ENCODE assay signal across 11 mouse cellular contexts in genomic region chr7:65373336-65373735, GRCm38 (mm10).
DNase-seq lines count a peak whose midpoint lies in the region; ATAC-seq and TF ChIP-seq lines count a peak whose summit lies in the region.
"Had no signal": no experiment of that assay in that cellular context is flagged by ENCODE, and none has a peak within 500 bp of the region (broad histone marks: within the 10 kb centered on the region; RNA-seq: fewer than 3 reads in every experiment).

No protein-coding gene starts in this region.

- no peaks in the 10 kb centered on the region for H3K79me2 ChIP-seq in MEL (ENCODE audit: control insufficient read depth, insufficient read depth, low read length, poor library complexity)

- no peak overlapping the region for H3K9ac ChIP-seq in kidney, embryonic 16.5 days (replicated peaks; ENCODE audit: low read length)
- no peak overlapping the region for H3K9ac ChIP-seq in MEL (ENCODE audit: control insufficient read depth, low read depth, low read length, poor library complexity, severe bottlenecking)
- H3K9ac ChIP-seq: hindbrain, embryonic 15.5 days had no signal

- no peak for DNase-seq in kidney, adult 18-20 months
- DNase-seq in MEL (ENCODE audit: low read depth, low spot score): peak; percentile 43
- DNase-seq in natural killer cell, adult 2 months (ENCODE audit: low spot score in 2 of 2): peak; percentile 63 to 65
- DNase-seq in right cerebral cortex, postnatal 4 days: no peak
- no peak for DNase-seq in cerebellum, adult 9-11 months
- DNase-seq in adrenal gland, postnatal 14 days: no peak
- DNase-seq: midbrain, embryonic 14.5 days had no signal

- no peaks in the 10 kb centered on the region for H3K36me3 ChIP-seq in kidney, embryonic 16.5 days (ENCODE audit: insufficient read depth, low read length)
- H3K36me3 ChIP-seq in MEL (ENCODE audit: control insufficient read depth in 1 of 2, insufficient read depth in 2 of 2, low read length in 2 of 2): 0 out of 4 replicates have a peak, but pooled peaks cover 0 to 2% of the 10 kb centered on the region in 2 experiments
- H3K36me3 ChIP-seq: hindbrain, embryonic 15.5 days; limb, embryonic 10.5 days had no signal

- peaks cover 16% of the 10 kb centered on the region for H3K4me1 ChIP-seq in kidney, embryonic 16.5 days (ENCODE audit: insufficient read depth, low read length)
- no peaks in the 10 kb centered on the region for H3K4me1 ChIP-seq in MEL (ENCODE audit: control insufficient read depth in 1 of 2, insufficient read depth in 2 of 2, low read length in 2 of 2)

- H3K27ac ChIP-seq in kidney, embryonic 16.5 days (ENCODE audit: low read length): peak overlapping the region; percentile 53; the same call in 1 of the 2 replicates
- no peak overlapping the region for H3K27ac ChIP-seq in MEL (ENCODE audit: control insufficient read depth, low read depth, low read length)
- H3K27ac ChIP-seq: hindbrain, embryonic 15.5 days; limb, embryonic 10.5 days had no signal

- TF ChIP-seq EP300 in MEL (IDR thresholded peaks at IDR 0.05; ENCODE audit: low read depth in 1 of 2, low read length in 2 of 2): no peak; a peak in 1 of 4 replicates

- no peak for TF ChIP-seq CTCF in MEL (IDR thresholded peaks at IDR 0.05 in 2 of 3, conservative IDR thresholded peaks at IDR 0.05 in 1 of 3; ENCODE audit: control insufficient read depth in 1 of 3, insufficient read depth in 1 of 3, low read depth in 2 of 3, low read length in 3 of 3, poor library complexity in 1 of 3, severe bottlenecking in 1 of 3)

- no peak for TF ChIP-seq RAD21 in MEL (IDR thresholded peaks at IDR 0.05; ENCODE audit: low read depth, low read length)

- no peaks in the 10 kb centered on the region for H3K9me3 ChIP-seq in kidney, embryonic 16.5 days (ENCODE audit: low read length)
- H3K9me3 ChIP-seq in MEL (replicated peaks; ENCODE audit: insufficient read depth, low read length): no peaks in the 10 kb centered on the region
- H3K9me3 ChIP-seq: hindbrain, embryonic 15.5 days; limb, embryonic 10.5 days had no signal

- peak overlapping the region; percentile 15; the same call in 1 of the 2 replicates for H3K4me2 ChIP-seq in kidney, embryonic 16.5 days (replicated peaks; ENCODE audit: low read depth, low read length)
- H3K4me2 ChIP-seq: hindbrain, embryonic 15.5 days had no signal

- ATAC-seq in kidney, embryonic 16.5 days (ENCODE audit: low FRiP score, low TSS enrichment): no peak
- peak; percentile 80 to 86 for ATAC-seq in hematopoietic stem cell, adult 5-6 weeks (replicated peaks in 1 of 2; ENCODE audit: insufficient read depth in 1 of 2, low FRiP score in 2 of 2, low TSS enrichment in 1 of 2, low read depth in 1 of 2, poor library complexity in 2 of 2, severe bottlenecking in 2 of 2)

- no peak for TF ChIP-seq POLR2A in MEL (IDR thresholded peaks at IDR 0.05; ENCODE audit: control insufficient read depth in 1 of 2, insufficient read depth in 1 of 2, low read depth in 1 of 2, low read length in 2 of 2, poor library complexity in 1 of 2)

- no peaks in the 10 kb centered on the region for H3K27me3 ChIP-seq in kidney, embryonic 16.5 days (ENCODE audit: insufficient read depth, low read length)
- H3K27me3 ChIP-seq in MEL (ENCODE audit: control insufficient read depth in 1 of 2, insufficient read depth in 2 of 2, low read length in 2 of 2): no peaks in the 10 kb centered on the region
- H3K27me3 ChIP-seq: hindbrain, embryonic 15.5 days had no signal

- 66% methylated on average over 8 of the region's 8 CpGs for WGBS in kidney, embryonic 16.5 days

- H3K4me3 ChIP-seq in kidney, embryonic 16.5 days (ENCODE audit: low read length): no peak overlapping the region
- H3K4me3 ChIP-seq in MEL (ENCODE audit: control insufficient read depth in 1 of 2, insufficient read depth in 1 of 2, low read depth in 2 of 2, low read length in 2 of 2): peak overlapping the region; percentile 12 to 28; a peak in 3 of 4 replicates
- H3K4me3 ChIP-seq: hindbrain, embryonic 15.5 days; limb, embryonic 10.5 days had no signal

TF ChIP-seq in MEL, 35 proteins besides CTCF, POLR2A, EP300 and RAD21:
- TF ChIP-seq KAT2A (conservative IDR thresholded peaks at IDR 0.05; ENCODE audit: low read depth, low read length) (no peak), ZNF384 (IDR thresholded peaks at IDR 0.05; ENCODE audit: low read depth, low read length) (no peak), NRF1 (IDR thresholded peaks at IDR 0.05; ENCODE audit: insufficient read depth, low read depth, low read length, poor library complexity, severe bottlenecking) (no peak), RCOR1 (IDR thresholded peaks at IDR 0.05; ENCODE audit: low read depth, low read length) (peak; percentile 64; the same call in 1 of the 2 replicates), UBTF (IDR thresholded peaks at IDR 0.05; ENCODE audit: borderline replicate concordance, insufficient read depth, low read depth, low read length) (no peak), CHD1 (IDR thresholded peaks at IDR 0.05; ENCODE audit: low read depth, low read length) (no peak), ZC3H11A (IDR thresholded peaks at IDR 0.05; ENCODE audit: low read depth, low read length) (no peak), NELFE (IDR thresholded peaks at IDR 0.05; ENCODE audit: low read depth, low read length) (no peak)

Comparison
In these comparisons a context has a peak if more than half of its experiments do, and no peak if none do; other contexts are left out.
1. DNase-seq: peak in MEL (single experiment) and natural killer cell, adult 2 months (2 of 2); none in kidney, adult 18-20 months (single experiment), right cerebral cortex, postnatal 4 days (single experiment), cerebellum, adult 9-11 months (single experiment) and adrenal gland, postnatal 14 days (single experiment).